Mouse (Mus musculus) urinary bladder, postnatal 4 days (tissue): Measurements from ENCODE around the gene Fam131a.

Experiments
- DNase-seq, 2 experiments: peaks; one replicate each; pipeline ENCODE4 v3.0.0; 2021 to 2022; ENCODE audit warnings: low spot score in 2 of 2

Gene Fam131a

DNA sequence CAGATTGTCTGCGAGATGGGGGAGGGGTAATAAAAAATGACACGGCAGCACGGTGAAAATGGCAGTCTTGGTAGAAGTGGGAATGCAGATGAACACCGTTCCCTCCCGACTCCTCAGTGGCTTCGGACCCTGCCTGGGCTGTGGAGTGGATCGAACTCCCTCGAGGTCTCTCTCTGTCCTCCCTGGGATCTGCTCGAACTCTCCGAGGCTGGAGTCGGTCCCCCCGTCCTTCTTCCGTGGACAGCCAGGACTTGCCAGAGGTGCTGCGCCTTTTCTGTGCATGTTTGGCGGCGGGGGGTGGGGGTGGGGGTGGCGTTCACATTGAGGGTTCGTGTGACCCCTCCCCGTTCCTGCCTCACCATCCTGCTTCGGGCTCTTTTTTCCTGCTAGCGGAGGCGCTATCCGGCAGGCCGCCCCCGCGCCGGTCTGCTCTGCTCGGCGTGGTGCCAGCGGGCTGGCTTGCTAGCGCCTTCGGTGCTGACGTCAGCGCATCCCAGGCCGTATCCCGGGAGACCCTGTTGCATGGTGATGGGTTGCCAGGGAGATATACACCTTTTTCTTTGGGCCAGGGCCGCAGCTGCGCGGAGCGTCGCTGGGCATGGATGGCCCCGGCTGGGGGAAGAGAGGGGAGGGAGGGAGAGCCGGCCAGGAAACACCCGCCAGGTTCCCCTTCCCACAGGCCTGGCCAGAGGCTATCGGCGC is 2.7 kb downstream of the Fam131a start:
- peak; percentile 82 to 90 for DNase-seq

DNA sequence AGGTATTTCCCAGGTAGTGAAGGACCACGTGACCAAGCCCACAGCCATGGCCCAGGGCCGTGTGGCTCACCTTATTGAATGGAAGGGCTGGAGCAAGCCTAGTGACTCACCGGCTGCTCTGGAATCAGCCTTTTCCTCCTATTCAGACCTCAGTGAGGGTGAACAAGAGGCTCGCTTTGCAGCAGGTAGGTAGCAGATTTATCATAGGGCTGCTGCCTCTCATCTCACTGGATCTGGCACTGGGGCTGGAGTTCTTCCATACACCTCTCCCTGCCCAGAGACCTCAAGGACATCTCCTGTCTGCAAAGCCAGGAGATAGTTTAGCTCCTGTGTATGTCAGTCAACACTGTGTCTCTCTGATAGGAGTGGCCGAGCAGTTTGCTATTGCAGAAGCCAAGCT is 6.2 kb downstream of the Fam131a start:
- DNase-seq: no peak

DNA sequence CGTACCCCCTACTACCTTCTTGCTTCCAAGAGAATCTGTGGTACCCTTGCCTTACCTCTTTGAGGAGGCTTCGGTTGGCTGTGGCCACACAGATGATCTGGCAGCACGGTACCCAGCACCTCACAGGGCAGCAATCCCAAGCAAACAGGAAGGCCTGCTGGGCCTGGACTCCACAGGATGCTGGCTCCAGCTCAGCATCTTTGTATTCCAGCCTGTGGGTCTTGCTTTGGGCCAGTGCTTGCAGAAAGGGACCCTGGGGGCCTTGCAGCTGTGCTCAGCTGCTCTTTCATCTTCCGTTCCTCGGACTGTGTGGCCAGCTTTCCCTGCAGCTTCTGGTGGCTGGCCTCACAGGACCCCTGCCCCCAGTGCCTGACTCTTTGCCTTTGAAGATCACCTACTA is 7.0 kb downstream of the Fam131a start:
- DNase-seq: no peak

DNA sequence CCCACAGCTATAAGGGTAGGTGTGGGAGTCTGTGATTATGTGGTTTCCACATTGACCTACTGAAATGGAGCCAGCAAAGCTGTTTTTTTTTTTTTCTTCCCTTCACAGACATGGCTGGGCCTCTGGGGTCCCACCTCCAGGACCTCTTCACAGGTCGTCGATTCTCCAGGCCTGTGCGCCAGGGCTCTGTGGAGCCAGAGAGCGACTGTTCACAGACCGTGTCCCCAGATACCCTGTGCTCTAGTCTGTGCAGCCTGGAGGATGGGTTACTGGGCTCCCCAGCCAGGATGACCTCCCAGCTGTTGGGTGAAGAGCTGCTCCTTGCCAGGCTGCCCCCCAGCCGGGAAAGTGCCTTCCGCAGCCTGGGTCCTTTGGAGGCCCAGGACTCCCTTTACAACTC is 8.3 kb downstream of the Fam131a start:
- DNase-seq: no peak

DNA sequence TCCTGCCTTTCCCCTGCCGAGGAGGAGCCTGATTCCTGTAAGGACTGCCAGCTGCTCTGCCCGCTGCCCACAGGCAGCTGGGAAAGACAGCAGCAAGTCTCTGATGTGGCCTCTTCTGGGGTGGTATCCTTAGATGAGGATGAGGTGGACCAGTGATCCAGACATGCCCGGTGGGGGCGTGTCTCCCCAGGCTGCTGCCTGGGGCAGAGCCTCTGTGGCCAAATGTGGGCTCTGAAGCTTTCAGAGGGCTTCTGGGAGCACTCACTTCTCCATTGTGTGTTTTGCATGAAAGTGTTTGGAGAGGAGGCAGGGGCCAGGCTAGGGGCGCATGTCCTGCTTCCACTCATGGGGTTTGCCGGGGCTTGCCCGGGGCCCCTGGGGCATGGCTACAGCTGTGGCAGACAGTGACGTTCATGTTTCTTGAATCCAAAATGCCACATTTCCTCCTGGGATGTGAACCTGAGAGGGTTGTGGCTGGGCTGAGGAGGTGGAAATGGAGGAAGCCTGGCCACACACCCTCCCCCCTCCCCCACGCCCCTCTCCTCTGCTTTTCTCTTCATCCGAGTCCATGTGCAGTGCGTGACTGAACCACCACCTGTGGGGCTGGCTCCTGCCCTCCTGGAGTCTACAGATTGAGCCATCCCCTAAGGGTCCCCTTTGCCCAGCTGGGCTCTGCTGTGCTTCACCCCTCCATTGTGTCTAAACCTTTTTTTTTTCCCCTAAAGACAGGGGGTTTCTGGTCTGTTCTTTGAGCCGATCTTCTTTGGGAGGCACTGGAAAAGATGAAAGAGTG is 8.9 kb downstream of the Fam131a start:
- DNase-seq: no peak

DNA sequence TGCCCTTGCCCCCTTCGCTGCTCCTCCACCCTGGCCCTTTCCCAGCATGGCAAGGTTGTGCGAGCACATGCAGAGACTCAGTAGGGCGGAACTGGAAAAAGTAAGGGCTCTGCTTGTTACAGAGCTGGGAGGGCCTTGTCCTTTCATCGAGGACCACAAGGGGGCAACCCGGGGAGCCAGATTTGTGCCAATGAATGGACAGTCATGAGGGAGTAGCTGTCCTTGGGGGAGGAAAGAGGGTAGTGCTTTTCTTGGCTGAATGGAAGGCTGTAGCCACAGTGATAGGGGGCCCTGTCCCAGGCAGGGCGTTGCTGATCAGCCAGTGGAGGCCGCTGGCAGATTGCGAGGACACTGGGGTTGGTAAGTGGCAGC is 9.5 kb downstream of the Fam131a start:
- DNase-seq: peak; percentile 77 to 80

DNA sequence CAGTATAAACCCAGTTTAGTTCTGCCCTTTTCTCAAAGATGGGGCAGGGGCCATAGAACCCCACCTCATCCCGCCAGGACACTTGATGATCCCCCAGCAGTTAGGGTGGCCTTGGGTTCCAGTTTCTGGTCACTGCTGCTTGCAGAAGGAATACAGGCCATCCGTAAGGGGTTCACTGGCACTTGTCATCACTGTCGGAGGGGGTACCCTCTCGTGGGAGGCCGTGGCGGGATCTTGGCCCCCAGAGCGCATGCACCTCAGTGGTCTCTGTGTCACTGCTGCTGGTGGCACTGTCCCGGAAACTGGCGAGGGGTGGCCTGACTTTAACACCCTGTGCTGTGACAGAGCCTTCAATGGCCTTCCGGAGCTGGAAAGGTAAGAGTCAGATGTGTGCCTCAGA is 10.0 kb downstream of the Fam131a start:
- DNase-seq: no peak

DNA sequence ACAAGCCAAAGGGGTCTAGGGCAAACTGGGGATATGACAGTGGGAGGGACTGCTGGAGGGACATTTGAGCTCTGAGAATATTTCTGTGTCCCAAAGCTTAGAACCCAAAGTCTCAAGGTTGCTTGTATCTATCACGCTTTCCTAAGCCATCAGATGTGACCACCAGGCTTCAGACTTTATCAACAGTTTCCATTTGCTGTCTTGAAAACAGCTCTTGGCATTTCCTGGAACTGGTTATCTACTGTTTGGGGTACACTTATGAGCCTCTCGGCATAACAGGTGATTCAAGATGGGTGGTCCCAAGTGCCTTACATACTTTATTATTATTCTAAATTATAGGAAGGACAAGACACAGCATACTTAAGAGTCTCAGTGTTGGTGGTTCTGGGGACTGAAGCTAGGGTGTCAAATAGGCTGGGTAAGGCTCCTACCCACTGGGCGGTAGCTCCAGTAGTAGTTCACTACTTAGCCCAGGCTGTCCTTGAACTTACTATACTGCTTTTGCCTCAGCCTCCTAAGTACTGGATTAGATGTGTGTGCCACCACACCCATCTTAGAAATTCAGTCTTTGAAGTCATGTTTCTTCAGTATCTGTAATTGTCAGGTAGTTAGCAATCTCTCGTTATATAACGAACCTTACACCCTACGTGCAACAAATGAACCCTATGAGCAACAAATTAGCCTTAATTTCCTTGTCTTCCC is 10.8 kb downstream of the Fam131a start:
- DNase-seq: no peak

DNA sequence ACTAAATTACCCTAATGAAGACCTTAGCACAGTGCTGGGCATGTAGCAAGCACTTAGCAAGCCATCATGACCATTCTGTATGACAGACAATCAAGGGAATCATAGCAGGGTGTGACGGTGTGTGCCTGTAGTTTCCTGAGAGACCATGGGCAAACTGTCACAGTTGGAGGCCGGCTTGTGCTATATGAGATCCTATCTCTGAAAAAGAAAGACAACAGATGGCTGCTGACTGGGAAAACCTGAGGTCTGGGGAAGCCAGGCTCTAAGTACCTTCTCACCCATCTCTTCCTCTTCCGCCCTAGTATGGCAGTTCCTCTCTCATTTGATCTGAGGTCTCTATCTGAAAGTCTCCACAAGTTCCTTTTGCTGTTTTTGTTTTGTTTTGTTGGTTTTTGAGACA is 12.7 kb downstream of the Fam131a start:
- no peak for DNase-seq

DNA sequence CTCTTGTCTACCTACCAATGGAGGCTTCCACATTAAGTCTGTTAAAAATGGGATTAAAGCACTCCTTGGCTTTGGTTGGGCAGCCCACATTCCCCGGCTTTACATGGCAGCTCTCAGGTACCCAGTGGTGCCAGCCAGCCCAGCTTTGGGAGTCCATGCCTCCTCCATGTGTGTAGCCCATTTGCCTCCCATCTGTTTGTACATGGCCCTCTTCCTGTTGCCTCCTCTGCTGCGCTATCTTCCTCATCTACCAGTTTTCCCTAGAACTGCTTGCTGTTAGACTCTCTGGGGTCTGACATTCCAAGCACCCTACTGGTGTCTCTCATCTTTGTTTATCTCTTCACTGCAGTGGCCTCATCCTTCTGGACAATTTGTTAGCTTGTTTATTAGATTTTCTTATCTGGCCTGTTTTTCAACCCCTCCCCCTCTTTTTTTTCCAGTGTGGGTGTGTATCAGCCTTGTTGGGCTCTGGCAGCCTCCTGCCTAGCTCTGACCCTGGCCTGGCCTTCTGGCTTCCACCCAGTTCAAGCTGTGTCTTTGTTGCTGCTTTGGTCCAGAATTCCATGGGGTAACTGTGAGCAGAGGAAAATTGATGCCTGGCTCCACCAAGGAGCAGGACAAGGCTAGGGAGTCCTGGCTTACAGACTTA is 13.5 kb downstream of the Fam131a start:
- no peak for DNase-seq

DNA sequence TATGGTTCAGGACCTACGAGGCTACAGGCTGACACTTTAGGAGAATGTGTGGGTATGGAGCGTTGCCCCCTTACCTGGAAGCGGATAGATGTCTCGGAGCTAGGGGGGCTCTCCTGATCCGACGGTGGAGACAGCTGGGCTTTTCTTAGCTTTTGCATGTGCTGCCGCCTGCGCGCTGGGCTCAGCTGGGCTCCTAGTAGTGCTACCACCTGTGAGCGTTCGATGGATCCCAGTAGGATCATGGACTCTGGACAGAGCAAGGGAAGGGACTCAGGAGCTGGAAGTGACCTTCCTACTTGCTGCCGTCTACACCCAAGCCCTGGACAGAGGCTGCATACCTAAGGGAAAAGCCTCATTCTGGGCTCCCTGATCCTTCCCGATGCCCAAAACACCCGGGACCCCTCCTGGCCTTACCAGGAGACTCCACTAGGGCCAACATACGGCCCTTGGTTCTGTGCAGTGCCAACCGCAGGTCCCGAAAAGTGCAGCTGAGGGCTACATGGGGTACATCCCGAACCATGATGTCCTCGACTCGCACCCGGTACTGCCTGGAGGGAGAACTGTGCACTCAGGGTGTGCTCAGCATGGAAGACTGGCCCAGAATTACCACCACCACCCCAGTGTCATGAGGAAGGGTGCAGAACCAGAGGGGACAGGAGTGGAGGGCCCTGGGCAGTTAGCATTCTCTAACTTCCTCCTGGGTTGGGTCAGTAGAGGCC is 15.3 kb downstream of the Fam131a start:
- no peak for DNase-seq

DNA sequence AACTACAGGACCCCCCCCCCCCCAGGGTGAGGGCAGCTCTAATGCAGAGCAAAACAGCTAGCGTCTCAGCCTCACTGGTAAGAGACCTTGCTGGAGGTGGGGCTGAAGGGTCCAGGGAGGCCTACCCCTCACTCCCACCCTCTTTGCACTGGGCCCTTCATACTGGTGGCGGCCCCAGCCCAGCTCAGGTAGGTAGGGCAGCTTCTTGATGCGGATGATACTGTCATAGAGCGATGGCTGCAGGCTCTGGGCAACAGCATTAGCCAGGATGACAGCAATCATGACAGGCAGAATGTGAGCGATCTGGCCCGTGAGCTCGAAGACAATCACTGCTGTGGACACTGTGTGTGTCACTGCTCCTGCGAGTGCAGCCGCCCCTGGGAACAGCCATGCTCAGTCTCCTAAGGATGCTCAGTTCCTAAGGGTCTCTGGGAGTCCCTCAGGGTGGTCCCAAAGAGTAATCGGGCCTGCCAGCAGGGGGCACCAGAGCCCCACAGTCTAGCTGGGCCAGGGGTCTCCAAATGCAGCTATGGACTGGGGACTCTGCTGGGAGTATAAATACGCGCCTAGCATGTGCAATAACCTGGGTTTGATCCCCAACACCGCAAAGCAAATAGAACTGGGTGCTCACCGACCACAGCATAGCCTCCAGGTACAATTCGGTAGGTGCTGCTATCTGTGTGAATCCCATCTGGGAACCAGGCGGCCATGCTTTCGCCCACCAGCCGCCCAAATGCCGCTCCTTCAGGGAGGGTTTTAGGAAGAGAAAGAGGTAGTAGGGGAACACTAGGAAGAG is 16.1 kb downstream of the Fam131a start:
- DNase-seq: no peak

DNA sequence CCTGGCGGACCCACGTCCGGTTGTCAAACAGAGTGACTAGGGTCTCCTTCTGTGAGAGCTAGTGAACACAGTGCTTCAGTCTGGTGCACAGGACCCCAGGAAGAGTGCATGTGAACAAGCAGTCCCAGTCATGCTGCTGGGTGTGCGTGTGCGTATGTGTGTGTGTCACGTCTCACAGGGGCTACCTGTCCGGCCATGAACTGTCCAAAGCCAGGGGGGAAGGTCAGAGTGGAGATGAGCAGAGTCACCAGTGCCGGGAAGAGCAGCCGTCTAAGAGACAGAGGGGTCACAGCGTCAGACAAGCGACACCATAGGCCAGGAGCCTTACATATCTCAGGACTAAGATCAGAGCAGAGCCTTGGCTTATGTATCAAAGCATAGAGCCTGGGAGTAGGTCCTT is 17.3 kb downstream of the Fam131a start:
- no peak for DNase-seq

DNA sequence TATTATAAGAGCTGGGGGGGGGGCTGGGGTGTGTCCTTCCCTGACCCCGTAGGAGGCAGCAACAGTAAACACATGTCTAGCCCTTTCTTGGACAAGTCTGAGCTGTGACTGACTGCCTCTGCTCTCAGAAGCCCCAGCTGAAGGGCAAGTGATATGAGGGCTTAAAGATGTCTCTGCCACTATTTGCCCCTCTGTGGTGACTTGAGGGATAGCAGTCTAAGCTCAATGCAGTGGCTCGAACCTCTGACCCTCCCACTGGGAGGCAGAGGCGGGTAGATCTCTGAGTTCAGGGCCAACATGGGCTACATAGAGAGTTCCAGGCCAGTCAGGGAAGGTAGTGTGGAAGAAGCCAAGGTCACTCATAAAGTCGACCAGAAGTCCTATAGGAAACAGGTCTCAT is 17.8 kb downstream of the Fam131a start:
- DNase-seq: no peak

DNA sequence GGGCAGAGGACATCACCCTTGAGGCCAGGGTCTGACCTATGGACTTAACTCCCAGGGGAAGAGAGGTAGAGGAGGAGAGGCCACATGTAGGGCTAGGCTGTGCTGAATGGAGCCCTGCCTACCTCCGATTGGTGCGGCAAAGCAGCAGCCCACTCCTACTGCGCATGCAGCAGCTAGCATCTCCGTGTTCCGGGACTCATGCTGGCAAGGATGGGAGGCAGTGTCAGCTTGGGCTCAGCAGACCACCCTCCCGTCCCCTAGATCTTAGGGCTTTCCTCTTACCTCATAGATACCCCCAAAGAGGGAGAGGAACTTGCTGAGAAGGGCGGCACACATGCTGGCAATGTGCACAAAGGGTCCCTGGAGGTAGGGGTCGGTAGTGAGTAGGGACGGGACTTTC is 19.1 kb downstream of the Fam131a start:
- DNase-seq: no peak

DNA sequence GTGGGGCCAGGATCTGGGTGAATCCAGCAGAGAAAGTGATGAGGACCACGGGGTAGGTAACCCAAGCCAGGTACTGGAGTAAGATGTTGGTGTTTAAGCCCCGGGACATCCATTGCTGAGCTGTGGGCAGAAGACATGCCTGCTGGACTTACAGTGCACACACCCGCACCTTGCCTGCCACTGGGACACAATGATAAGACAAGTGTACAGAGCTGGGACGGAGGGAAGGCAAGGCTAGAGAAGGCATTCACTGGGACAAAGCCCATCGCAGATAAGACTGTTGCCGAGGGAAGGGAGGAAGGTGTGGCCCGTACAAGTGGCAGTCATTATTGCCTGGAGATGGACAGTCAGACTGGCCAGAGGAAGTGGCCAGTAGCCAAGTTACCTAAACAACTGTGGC is 19.8 kb downstream of the Fam131a start:
- DNase-seq: no peak

DNA sequence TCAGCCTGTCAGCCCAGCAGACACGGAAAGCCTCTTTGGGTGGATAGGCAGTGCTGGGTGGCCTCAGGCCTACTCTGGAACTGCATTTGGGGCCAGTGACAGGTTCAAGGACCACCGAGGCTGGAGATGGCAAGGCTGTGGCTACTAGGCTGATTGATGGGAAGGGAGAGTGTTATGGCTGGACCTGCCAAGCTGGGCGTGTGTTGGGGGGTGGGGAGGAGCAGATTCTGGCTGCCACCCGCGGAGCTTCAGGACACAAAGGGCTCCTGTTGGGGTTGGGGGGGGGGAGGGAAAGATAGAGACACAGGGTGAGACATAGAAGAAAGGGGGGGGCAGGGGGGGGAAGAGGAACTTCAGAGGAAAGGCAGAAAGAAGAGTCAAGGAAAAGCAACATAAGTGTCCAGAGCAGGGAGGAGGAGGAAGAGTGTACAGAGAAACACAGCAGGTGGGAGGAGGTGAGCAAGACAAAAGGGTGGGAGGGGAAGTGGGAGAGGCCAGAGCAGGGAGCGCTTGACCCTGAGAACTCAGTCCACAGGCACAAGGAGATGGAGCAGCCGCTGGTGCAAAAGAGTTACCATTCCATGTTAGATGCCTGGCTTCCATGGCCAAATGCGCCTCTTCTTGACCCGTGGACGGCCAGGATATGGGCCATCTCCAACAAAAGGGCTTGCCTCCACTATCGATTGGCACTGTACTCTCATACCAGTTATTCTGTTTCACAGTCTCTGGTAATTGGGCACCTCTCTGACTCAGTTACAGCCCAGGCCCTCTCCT is 21.5 kb downstream of the Fam131a start:
- DNase-seq: no peak

DNA sequence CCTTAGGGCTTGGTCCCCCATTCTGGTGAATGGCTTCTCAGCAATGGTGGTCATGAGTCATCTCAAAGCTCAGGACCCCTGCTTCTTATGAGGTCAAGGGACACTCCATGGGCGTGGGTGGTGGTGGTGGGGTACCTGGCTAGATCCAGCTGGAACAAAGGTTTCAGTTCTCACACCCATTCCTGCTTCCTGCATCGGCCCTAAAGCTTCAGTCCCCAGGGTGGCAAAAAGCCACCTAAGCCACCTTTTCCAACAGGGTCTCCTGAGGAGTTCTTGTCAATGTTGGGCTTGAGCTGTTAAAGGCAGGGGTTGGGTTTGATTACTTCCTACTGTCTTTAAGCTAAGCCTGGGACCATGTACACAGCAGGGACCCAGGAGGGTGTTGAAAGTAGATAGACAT is 22.1 kb downstream of the Fam131a start:
- no peak for DNase-seq

DNA sequence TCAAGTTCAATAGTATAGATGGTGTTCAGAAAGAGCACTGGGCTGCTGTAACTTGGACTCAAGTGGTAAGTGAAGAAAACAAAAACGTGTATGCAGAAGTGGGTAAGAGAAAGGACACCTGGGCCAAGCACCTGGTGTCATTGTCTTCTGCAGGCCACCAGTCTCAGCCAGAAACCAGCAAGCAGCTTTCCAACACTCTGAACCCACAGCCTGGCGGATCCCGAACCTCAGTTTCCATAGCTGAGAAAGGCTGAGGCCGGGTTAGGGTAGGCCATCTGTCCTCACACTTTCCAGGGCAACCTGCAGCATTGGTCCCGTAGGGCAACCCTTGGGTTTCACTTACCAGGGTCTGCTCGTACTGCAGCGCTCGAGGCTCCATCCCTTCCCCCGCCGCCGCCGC is 22.5 kb downstream of the Fam131a start:
- no peak for DNase-seq
